Mouse (Mus musculus): ENCODE measurements around the gene Kif3b. TPM values are rescaled to one million over a fixed set of nuclear protein-coding genes. Genes with fewer than 3 reads are reported as not detected.

Kif3b gene
- polyA plus RNA-seq, 1 experiment from 2014 or later: 16.4 TPM

DNA sequence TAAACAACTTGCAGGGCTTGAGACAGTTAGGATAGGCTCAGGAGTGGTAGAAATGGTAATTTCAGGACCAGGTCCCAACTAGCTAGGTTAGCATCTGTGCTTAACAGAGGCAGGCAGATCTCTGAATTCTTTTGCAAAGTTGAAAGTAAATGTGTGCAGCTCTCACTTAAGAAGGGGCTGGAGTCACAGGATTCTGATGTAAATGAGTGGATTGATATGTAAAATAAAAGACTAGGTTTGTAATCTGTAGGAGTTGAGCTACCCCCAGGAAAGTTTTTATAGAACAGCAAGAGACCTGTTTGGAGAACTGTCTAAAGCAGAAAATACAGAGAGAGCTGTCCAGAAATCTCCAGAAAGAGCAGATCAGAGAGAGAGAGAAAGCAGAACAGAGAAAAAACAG lies 79.7 kb downstream of the Kif3b start:
- H3K9me3 ChIP-seq (ENCODE audit: control insufficient read depth, low read length): no peaks in the 10 kb centered on the region
- no peak overlapping the region for H3K4me2 ChIP-seq (ENCODE audit: low read depth, low read length)
- no peaks in the 10 kb centered on the region for H3K4me1 ChIP-seq (ENCODE audit: control insufficient read depth, insufficient read depth, low read length)

DNA sequence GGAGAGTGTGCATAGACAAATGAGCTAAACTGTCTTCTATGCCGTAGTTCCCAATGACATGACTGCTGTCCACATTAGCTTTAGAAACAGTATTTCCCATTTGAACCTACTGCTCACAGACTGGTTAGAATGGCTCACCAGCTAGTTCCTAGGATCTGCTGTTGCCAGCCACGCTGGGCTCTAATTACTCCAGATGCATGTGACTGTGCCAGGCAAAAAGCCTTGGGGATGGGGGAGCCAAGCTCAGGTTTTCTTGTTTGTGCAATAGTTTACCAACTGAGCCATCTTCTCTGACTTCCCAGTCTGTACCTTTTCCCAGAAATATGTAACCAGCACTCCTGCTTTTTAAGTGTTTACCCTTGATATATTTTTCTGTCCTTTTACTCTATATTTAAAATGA lies 84.2 kb downstream of the Kif3b start:
- ATAC-seq (ENCODE audit: low read depth): no peak
- H3K4me2 ChIP-seq (ENCODE audit: low read depth, low read length): no peak overlapping the region
- WGBS: 77% methylated on average over 2 of the region's 2 CpGs
- no peak overlapping the region for H3K9ac ChIP-seq (replicated peaks; ENCODE audit: low read depth, low read length)
- H3K9me3 ChIP-seq (ENCODE audit: control insufficient read depth, low read length): no peaks in the 10 kb centered on the region
- H3K27me3 ChIP-seq (ENCODE audit: control insufficient read depth, insufficient read depth, low read length): no peaks in the 10 kb centered on the region
- no peaks in the 10 kb centered on the region for H3K4me1 ChIP-seq (ENCODE audit: control insufficient read depth, insufficient read depth, low read length)
- H3K36me3 ChIP-seq (ENCODE audit: control insufficient read depth, insufficient read depth, low read length): no peaks in the 10 kb centered on the region
- no peak overlapping the region for H3K4me3 ChIP-seq (ENCODE audit: low read depth, low read length)
- no peak overlapping the region for H3K27ac ChIP-seq (ENCODE audit: low read depth, low read length)

More for the DNA sequence above, 79.7 kb downstream of the Kif3b start:
- ATAC-seq (ENCODE audit: low read depth): no peak
- Histone ChIP-seq H3K9ac (replicated peaks; ENCODE audit: low read depth, low read length) (no peak overlapping the region), H3K27ac (ENCODE audit: low read depth, low read length) (no peak overlapping the region), H3K36me3 (ENCODE audit: control insufficient read depth, insufficient read depth, low read length) (peaks cover 18% of the 10 kb centered on the region), H3K4me3 (ENCODE audit: low read depth, low read length) (no peak overlapping the region), H3K27me3 (ENCODE audit: control insufficient read depth, insufficient read depth, low read length) (no peaks in the 10 kb centered on the region)

DNA sequence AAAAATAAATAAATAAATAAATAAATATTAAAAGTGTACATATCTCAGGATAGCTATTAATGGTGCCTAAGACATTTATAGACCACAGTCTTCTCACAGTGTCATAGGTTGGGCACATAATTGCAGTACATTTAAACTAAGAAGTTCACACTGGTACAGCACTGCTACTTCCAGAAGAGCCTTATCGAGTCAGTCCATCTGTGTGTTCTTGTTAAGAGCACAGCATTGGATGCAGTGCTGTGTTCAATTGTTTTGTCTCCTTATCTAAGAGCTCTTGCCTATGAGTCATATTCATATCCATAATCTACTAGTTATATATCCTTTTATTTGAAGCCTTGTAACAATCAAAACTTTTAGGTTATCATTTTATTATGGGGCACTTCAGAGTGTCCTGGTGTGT lies 89.3 kb downstream of the Kif3b start:
- no peak for ATAC-seq (ENCODE audit: low read depth)
- Histone ChIP-seq H3K4me3 (ENCODE audit: low read depth, low read length) (no peak overlapping the region), H3K9me3 (ENCODE audit: control insufficient read depth, low read length) (no peaks in the 10 kb centered on the region), H3K27ac (ENCODE audit: low read depth, low read length) (no peak overlapping the region), H3K4me2 (ENCODE audit: low read depth, low read length) (no peak overlapping the region), H3K27me3 (ENCODE audit: control insufficient read depth, insufficient read depth, low read length) (no peaks in the 10 kb centered on the region), H3K36me3 (ENCODE audit: control insufficient read depth, insufficient read depth, low read length) (no peaks in the 10 kb centered on the region), H3K9ac (replicated peaks; ENCODE audit: low read depth, low read length) (no peak overlapping the region), H3K4me1 (ENCODE audit: control insufficient read depth, insufficient read depth, low read length) (no peaks in the 10 kb centered on the region)
- 97% methylated on average over 1 of the region's 1 CpGs for WGBS

Other genes with a start within 250 kb of the Kif3b start
- gene Ccm2l, start 225.5 kb upstream of the Kif3b start, polyA plus RNA-seq (2014; fragmentation: Nextera tagmentation; extraction: Ambion mirVana): 1.2 and 1.9 TPM in 2 replicates
- 1.0 and 2.5 TPM in 2 replicates for gene Hck, start 182.9 kb upstream of the Kif3b start, polyA plus RNA-seq (2014; fragmentation: Nextera tagmentation; extraction: Ambion mirVana)
- 82.2 and 88.1 TPM in 2 replicates for gene Tm9sf4, start 130.1 kb upstream of the Kif3b start, polyA plus RNA-seq (2014; fragmentation: Nextera tagmentation; extraction: Ambion mirVana)
- gene Tspyl3, start 66.0 kb upstream of the Kif3b start, polyA plus RNA-seq (2014; fragmentation: Nextera tagmentation; extraction: Ambion mirVana): 24.7 and 29.3 TPM in 2 replicates
- 5.9 and 8.2 TPM in 2 replicates for gene Plagl2, start 50.0 kb upstream of the Kif3b start, polyA plus RNA-seq (2014; fragmentation: Nextera tagmentation; extraction: Ambion mirVana)
- gene Pofut1, start 49.9 kb upstream of the Kif3b start, polyA plus RNA-seq (2014; fragmentation: Nextera tagmentation; extraction: Ambion mirVana): 6.2 and 6.4 TPM in 2 replicates
- gene Asxl1, start 54.4 kb downstream of the Kif3b start, polyA plus RNA-seq (2014; fragmentation: Nextera tagmentation; extraction: Ambion mirVana): 15.4 and 16.9 TPM in 2 replicates
- gene 4930404H24Rik, start 201.4 kb downstream of the Kif3b start, polyA plus RNA-seq (2014; fragmentation: Nextera tagmentation; extraction: Ambion mirVana): not detected in 2 replicates
- gene Nol4l, start 238.6 kb downstream of the Kif3b start, polyA plus RNA-seq (2014; fragmentation: Nextera tagmentation; extraction: Ambion mirVana): 44.4 and 47.9 TPM in 2 replicates

Measured in neural tube, embryonic 14.5 days (tissue).